21 mouse cellular contexts compared by ENCODE assay signal in the genomic region with DNA sequence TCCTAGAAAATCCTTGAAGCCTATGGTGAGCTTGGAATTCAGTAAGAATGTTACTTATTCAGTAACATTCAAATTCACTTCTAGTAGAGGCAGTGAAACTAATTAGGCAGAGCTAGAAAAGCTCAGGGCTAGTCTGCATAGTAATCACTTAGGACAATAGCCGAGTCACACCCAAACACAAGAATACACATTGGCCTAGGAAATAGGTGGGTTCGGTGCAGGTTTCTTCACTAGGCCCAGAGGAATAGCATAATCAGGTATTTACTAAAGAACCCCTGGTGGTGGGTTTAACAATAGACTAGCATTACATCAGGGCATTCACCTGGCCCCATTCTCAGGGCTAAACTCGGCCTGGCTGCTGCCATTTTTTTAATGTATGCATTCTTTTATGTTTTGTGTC. TPM values are rescaled to one million over a fixed set of nuclear protein-coding genes. Genes with fewer than 3 reads are reported as not detected.
A peak's percentile ranks its signal among the peaks of the same experiment; 100 is the strongest.
DNase-seq lines count a peak whose midpoint lies in the region; TF ChIP-seq lines count a peak whose summit lies in the region.
"Not testable (repeated sequence)": the region's sequence is repeated elsewhere in the genome, so short reads cannot be mapped to it uniquely, and the experiment has no call there.
"Had no signal": no experiment of that assay in that cellular context is flagged by ENCODE, and none has a peak within 500 bp of the region (broad histone marks: within the 10 kb centered on the region; RNA-seq: fewer than 3 reads in every experiment).

No protein-coding gene starts in this region.

- not testable (repeated sequence) for H3K4me3 ChIP-seq in ES-Bruce4 (ENCODE audit: low read depth, low read length); ES-E14 (ENCODE audit: insufficient read depth in 1 of 2, low read depth in 1 of 2, low read length in 2 of 2, poor library complexity in 1 of 2, severe bottlenecking in 1 of 2)

- peaks cover 23% of the 10 kb centered on the region for H3K9me3 ChIP-seq in ES-Bruce4 (replicated peaks; ENCODE audit: control insufficient read depth, insufficient read depth, low read length, poor library complexity, severe bottlenecking)
- H3K9me3 ChIP-seq in ES-E14 (ENCODE audit: control insufficient read depth, insufficient read depth, low read depth, low read length): not testable (repeated sequence)

- TF ChIP-seq CTCF in ES-Bruce4 (IDR thresholded peaks at IDR 0.05; ENCODE audit: low read depth, low read length): not testable (repeated sequence)

- H3K36me3 ChIP-seq in ES-Bruce4 (ENCODE audit: control insufficient read depth, insufficient read depth, low read length, poor library complexity, severe bottlenecking); ES-E14 (ENCODE audit: control insufficient read depth, insufficient read depth, low read length, poor library complexity, severe bottlenecking): not testable (repeated sequence)

- DNase-seq in ES-CJ7 (ENCODE audit: low read depth, low spot score) (peak; percentile 79), ES-E14 (ENCODE audit: low read depth, low spot score) (peak; percentile 25), R1 (ENCODE audit: low read depth, low spot score) (peak; percentile 96), ZHBTc4 (ENCODE audit: low read depth, low spot score) (peak; percentile 81)

- not testable (repeated sequence) for H3K9ac ChIP-seq in ES-Bruce4 (ENCODE audit: low read depth, poor library complexity, severe bottlenecking); ES-E14 (ENCODE audit: insufficient read depth, low read depth, low read length, poor library complexity, severe bottlenecking)

- H3K27ac ChIP-seq in ES-Bruce4 (ENCODE audit: insufficient read depth, low read length): peak overlapping the region; percentile 79
- H3K27ac ChIP-seq in ES-E14 (ENCODE audit: insufficient read depth, low read depth, low read length, poor library complexity, severe bottlenecking): peak overlapping the region; percentile 74; the same call in 1 of the 2 replicates

- in situ Hi-C loops in ES-E14 (cut with MboI; ENCODE audit: low sequenced_read_pairs in 2 of 2, unreplicated experiment in 2 of 2): not testable (repeated sequence)

- not testable (repeated sequence) for H3K27me3 ChIP-seq in ES-Bruce4 (ENCODE audit: control insufficient read depth, insufficient read depth, low read length, poor library complexity, severe bottlenecking)

- H3K4me1 ChIP-seq in ES-Bruce4 (ENCODE audit: control insufficient read depth, insufficient read depth, low read length); ES-E14 (ENCODE audit: control insufficient read depth in 2 of 2, insufficient read depth in 2 of 2, low read length in 2 of 2, poor library complexity in 1 of 2): not testable (repeated sequence)

- 0 out of 2 replicates have a peak, but pooled peaks have one; percentile 6 for TF ChIP-seq EP300 in ES-Bruce4 (IDR thresholded peaks at IDR 0.05; ENCODE audit: insufficient read depth, low read depth, low read length)

- not testable (repeated sequence) for TF ChIP-seq POLR2A in ES-Bruce4 (IDR thresholded peaks at IDR 0.05; ENCODE audit: insufficient read depth, low read length)

RNA-seq across cellular contexts. Expression of a gene that starts 9.3 kb away (rescaled TPM):
- 0.55 and 0.60 TPM in 2 replicates for polyA plus RNA-seq in ES-Bruce4 (2011; ENCODE audit: insufficient read depth, insufficient read length, low read depth, missing spikeins)
- total RNA-seq in ES-E14 (2012; rRNA removed): 0.71 TPM in 1 of 2 replicates, not detected in the other
- total RNA-seq: adrenal gland, adult 18-20 months; adrenal gland, adult 8-10 months; adrenal gland, postnatal 14 days; adrenal gland, postnatal 25 days; adrenal gland, postnatal 4 days had no signal
- polyA plus RNA-seq: C2C12, G1E had no signal

RNA-seq across cellular contexts. Expression of a gene that starts 32.8 kb away (rescaled TPM):
- polyA plus RNA-seq in ES-Bruce4 (2011; ENCODE audit: insufficient read depth, insufficient read length, low read depth, missing spikeins): not detected in 2 replicates
- total RNA-seq in ES-E14 (2012; rRNA removed): not detected in 2 replicates
- total RNA-seq: adrenal gland, adult 18-20 months; adrenal gland, adult 2 months; adrenal gland, adult 8-10 months; adrenal gland, postnatal 10 days; adrenal gland, postnatal 14 days; adrenal gland, postnatal 25 days; adrenal gland, postnatal 36 days; adrenal gland, postnatal 4 days; CH12.LX; G1E; MEL had no signal
- polyA plus RNA-seq: activated CD4-positive, CD25-positive, alpha-beta regulatory T cell, adult 4 months; adrenal gland, adult 2 months; C2C12; CD4-positive, CD25-positive, alpha-beta regulatory T cell, adult 4 months; cerebellum, adult 2 months; G1E; Patski had no signal

Comparison
In these comparisons a context has a peak if more than half of its experiments do, and no peak if none do; other contexts are left out.
1. DNase-seq: peak in every context shown above with its lines; median percentile 96 in R1; 81 in ZHBTc4; 79 in ES-CJ7; 25 in ES-E14.